Mouse (Mus musculus): ENCODE results near the gene Tdgf1. TPM values are rescaled to one million over a fixed set of nuclear protein-coding genes. Genes with fewer than 3 reads are reported as not detected.

Tdgf1 gene
- total and polyA plus RNA-seq, 3 experiments: not detected

GRCm38 (mm10) chr9:110920665-110921419 lies 25.1 kb downstream of the Tdgf1 start:
- no peaks in the 10 kb centered on the region for H3K4me1 ChIP-seq (ENCODE audit: control insufficient read depth in 1 of 2, insufficient read depth in 2 of 2, low read length in 2 of 2)
- H3K27me3 ChIP-seq (ENCODE audit: control insufficient read depth in 1 of 2, insufficient read depth in 2 of 2, low read length in 2 of 2): no peaks in the 10 kb centered on the region
- no peak overlapping the region for H3K9ac ChIP-seq (ENCODE audit: control insufficient read depth, low read depth, low read length, poor library complexity, severe bottlenecking)
- H3K4me3 ChIP-seq (ENCODE audit: control insufficient read depth in 1 of 2, insufficient read depth in 1 of 2, low read depth in 2 of 2, low read length in 2 of 2): no peak overlapping the region
- DNase-seq (ENCODE audit: low read depth, low spot score): no peak
- H3K79me2 ChIP-seq (ENCODE audit: control insufficient read depth, insufficient read depth, low read length, poor library complexity): no peaks in the 10 kb centered on the region
- TF ChIP-seq TBP (IDR thresholded peaks at IDR 0.05; ENCODE audit: low read depth, low read length) (no peak), POLR2A (IDR thresholded peaks at IDR 0.05; ENCODE audit: control insufficient read depth in 1 of 2, insufficient read depth in 1 of 2, low read depth in 1 of 2, low read length in 2 of 2, poor library complexity in 1 of 2) (no peak), POLR2AphosphoS5 (IDR thresholded peaks at IDR 0.05; ENCODE audit: borderline replicate concordance, low read depth, low read length) (no peak), MAFK (IDR thresholded peaks at IDR 0.05; ENCODE audit: borderline replicate concordance, low read depth, low read length) (no peak), E2F4 (IDR thresholded peaks at IDR 0.05; ENCODE audit: borderline replicate concordance, low read depth, low read length) (no peak), GATA1 (IDR thresholded peaks at IDR 0.05; ENCODE audit: low read depth, low read length) (no peak), ETS1 (IDR thresholded peaks at IDR 0.05; ENCODE audit: low read depth, low read length) (no peak), RAD21 (IDR thresholded peaks at IDR 0.05; ENCODE audit: low read depth, low read length) (no peak), MYC (IDR thresholded peaks at IDR 0.05; ENCODE audit: low read depth, low read length) (no peak), MEF2A (IDR thresholded peaks at IDR 0.05; ENCODE audit: extremely low read depth, insufficient replicate concordance, low read depth, low read length, poor library complexity, severe bottlenecking) (no peak), UBTF (IDR thresholded peaks at IDR 0.05; ENCODE audit: borderline replicate concordance, insufficient read depth, low read depth, low read length) (no peak), HCFC1 (IDR thresholded peaks at IDR 0.05; ENCODE audit: low read depth, low read length) (no peak)
- H3K27ac ChIP-seq (ENCODE audit: control insufficient read depth, low read depth, low read length): no peak overlapping the region
- H3K9me3 ChIP-seq (replicated peaks; ENCODE audit: insufficient read depth, low read length): no peaks in the 10 kb centered on the region
- no peaks in the 10 kb centered on the region for H3K36me3 ChIP-seq (ENCODE audit: control insufficient read depth in 1 of 2, insufficient read depth in 2 of 2, low read length in 2 of 2)

GRCm38 (mm10) chr9:110916786-110917185 lies 29.2 kb downstream of the Tdgf1 start, which contains the start of gene Fam240a:
Gene Fam240a, minus strand, starts transcription at chr9:110916861.
- Histone ChIP-seq H3K79me2 (ENCODE audit: control insufficient read depth, insufficient read depth, low read length, poor library complexity) (no peaks in the 10 kb centered on the region), H3K27ac (ENCODE audit: control insufficient read depth, low read depth, low read length) (no peak within 1 kb of the TSS), H3K27me3 (ENCODE audit: control insufficient read depth in 1 of 2, insufficient read depth in 2 of 2, low read length in 2 of 2) (no peaks in the 10 kb centered on the region), H3K36me3 (ENCODE audit: control insufficient read depth in 1 of 2, insufficient read depth in 2 of 2, low read length in 2 of 2) (no peaks in the 10 kb centered on the region), H3K9ac (ENCODE audit: control insufficient read depth, low read depth, low read length, poor library complexity, severe bottlenecking) (no peak within 1 kb of the TSS), H3K9me3 (replicated peaks; ENCODE audit: insufficient read depth, low read length) (no peaks in the 10 kb centered on the region), H3K4me3 (ENCODE audit: control insufficient read depth in 1 of 2, insufficient read depth in 1 of 2, low read depth in 2 of 2, low read length in 2 of 2) (no peak within 1 kb of the TSS), H3K4me1 (ENCODE audit: control insufficient read depth in 1 of 2, insufficient read depth in 2 of 2, low read length in 2 of 2) (no peaks in the 10 kb centered on the region)
- no peak for DNase-seq (ENCODE audit: low read depth, low spot score)
- TF ChIP-seq GABPA (IDR thresholded peaks at IDR 0.05; ENCODE audit: low read depth, low read length) (no peak), TBP (IDR thresholded peaks at IDR 0.05; ENCODE audit: low read depth, low read length) (no peak), ZNF384 (IDR thresholded peaks at IDR 0.05; ENCODE audit: low read depth, low read length) (no peak), E2F4 (IDR thresholded peaks at IDR 0.05; ENCODE audit: borderline replicate concordance, low read depth, low read length) (no peak)

All from MEL (cell line).